Mouse (Mus musculus) midbrain, embryonic 14.5 days (tissue): ENCODE measurements at regions not wholly inside any gene's neighbourhood (a gene's known extent, or its start where the extent isn't known, plus 50 kb on each side); places are given as distances from the start of the nearest gene placed in this dataset.
A peak's percentile ranks its signal among the peaks of the same experiment; 100 is the strongest.

Source experiments
- ATAC-seq: fragments of 200-750 bp; cut with Nextera tagmentation; 2 replicates; pipeline ENCODE4 v1.8.0; 2017; ENCODE audit warnings: moderate number of reproducible peaks, moderate library complexity; ENCODE audit not compliant: low FRiP score, low TSS enrichment
- DNase-seq: peaks from one replicate; pipeline ENCODE4 v3.0.0-alpha.2; 2015
- H3K27ac ChIP-seq: fragments of 300-500 bp; sonication (generic); replicated peaks from 2 replicates; pipeline ENCODE4 v1.5.1; 2014; ENCODE audit warnings: mild to moderate bottlenecking, low read depth, low read length, moderate library complexity
- H3K27me3 ChIP-seq: fragments of 300-500 bp; sonication (generic); 2 replicates; pipeline ENCODE4 v1.6.1; 2014; ENCODE audit warnings: low read length, control low read depth, mixed read lengths; ENCODE audit not compliant: control insufficient read depth, insufficient read depth
- H3K36me3 ChIP-seq: fragments of 300-500 bp; sonication (generic); 2 replicates; pipeline ENCODE4 v1.6.1; 2014; ENCODE audit warnings: low read length, control low read depth; ENCODE audit not compliant: control insufficient read depth, insufficient read depth
- H3K4me1 ChIP-seq: fragments of 300-500 bp; sonication (generic); 2 replicates; pipeline ENCODE4 v1.6.1; 2014; ENCODE audit warnings: mild to moderate bottlenecking, antibody characterized with exemption, low read length, control low read depth; ENCODE audit not compliant: control insufficient read depth, insufficient read depth
- H3K4me2 ChIP-seq: fragments of 300-500 bp; sonication (generic); 2 replicates; pipeline ENCODE4 v1.6.1; 2014; ENCODE audit warnings: mild to moderate bottlenecking, low read length, moderate library complexity
- H3K4me3 ChIP-seq: fragments of 300-500 bp; sonication (generic); replicated peaks from 2 replicates; pipeline ENCODE4 v1.5.1; 2014; ENCODE audit warnings: low read depth, low read length
- H3K9ac ChIP-seq: fragments of 300-500 bp; sonication (generic); replicated peaks from 2 replicates; pipeline ENCODE4 v1.6.1; 2014; ENCODE audit warnings: mild to moderate bottlenecking, low read length, moderate library complexity
- H3K9me3 ChIP-seq: fragments of 300-500 bp; sonication (generic); 2 replicates; pipeline ENCODE4 v1.6.1; 2016; ENCODE audit warnings: low read length, control low read depth, mixed read lengths; ENCODE audit not compliant: control insufficient read depth
- WGBS: fragments of 180-500 bp; shearing (Covaris S2); extraction: QIAGEN DNeasy Blood & Tissue Kit; methylation state at CpG from one replicate; pipeline ENCODE4 v1.1.7; 2014; 5-methylcytosine and 5-hydroxymethylcytosine counted together

GRCm38 (mm10) chr8:88945656-88946055, 98.3 kb downstream of the Sall1 start:
- DNase-seq (no peak), ATAC-seq (no peak)
- Histone ChIP-seq H3K36me3 (no peaks in the 10 kb centered on the region), H3K4me2 (no peak overlapping the region), H3K4me3 (no peak overlapping the region), H3K4me1 (no peaks in the 10 kb centered on the region), H3K27ac (no peak overlapping the region), H3K9me3 (no peaks in the 10 kb centered on the region), H3K27me3 (no peaks in the 10 kb centered on the region), H3K9ac (no peak overlapping the region)
- 63% methylated on average over 8 of the region's 8 CpGs for WGBS

GRCm38 (mm10) chr8:88944038-88944437, 99.9 kb downstream of the Sall1 start:
- no peak for ATAC-seq
- Histone ChIP-seq H3K9ac (no peak overlapping the region), H3K27ac (no peak overlapping the region), H3K4me3 (no peak overlapping the region), H3K9me3 (no peaks in the 10 kb centered on the region), H3K4me1 (0 out of 2 replicates have a peak, but pooled peaks cover under 1% of the 10 kb centered on the region), H3K27me3 (no peaks in the 10 kb centered on the region), H3K36me3 (no peaks in the 10 kb centered on the region), H3K4me2 (no peak overlapping the region)
- no peak for DNase-seq
- 55% methylated on average over 4 of the region's 4 CpGs for WGBS

- Histone ChIP-seq H3K36me3 (no peaks in the 10 kb centered on the region), H3K27ac (no peak overlapping the region), H3K9ac (no peak overlapping the region), H3K4me2 (0 out of 2 replicates have a peak overlapping the region, but pooled peaks have one; percentile 2), H3K4me3 (no peak overlapping the region), H3K27me3 (no peaks in the 10 kb centered on the region), H3K4me1 (peaks cover 13% of the 10 kb centered on the region), H3K9me3 (no peaks in the 10 kb centered on the region)
- no peak for ATAC-seq
- DNase-seq = peak; percentile 24
- WGBS = 34% methylated on average over 16 of the region's 16 CpGs
Measured at GRCm38 (mm10) chr8:88939071-88939746, 104.8 kb downstream of the Sall1 start.

GRCm38 (mm10) chr8:88934708-88935107, 109.3 kb downstream of the Sall1 start:
- Histone ChIP-seq H3K36me3 (no peaks in the 10 kb centered on the region), H3K9me3 (no peaks in the 10 kb centered on the region), H3K4me3 (no peak overlapping the region), H3K4me2 (no peak overlapping the region), H3K9ac (no peak overlapping the region), H3K27ac (no peak overlapping the region), H3K4me1 (peaks cover 13% of the 10 kb centered on the region), H3K27me3 (no peaks in the 10 kb centered on the region)
- WGBS = 93% methylated on average over 5 of the region's 5 CpGs
- DNase-seq = no peak
- no peak for ATAC-seq

- Histone ChIP-seq H3K4me3 (no peak overlapping the region), H3K36me3 (no peaks in the 10 kb centered on the region), H3K27me3 (no peaks in the 10 kb centered on the region), H3K9ac (no peak overlapping the region), H3K4me2 (no peak overlapping the region), H3K27ac (no peak overlapping the region), H3K9me3 (no peaks in the 10 kb centered on the region), H3K4me1 (peaks cover 6% of the 10 kb centered on the region)
- ATAC-seq (no peak), DNase-seq (no peak)
- WGBS = 87% methylated on average over 5 of the region's 5 CpGs
Measured at GRCm38 (mm10) chr8:88931050-88931449, 112.9 kb downstream of the Sall1 start.

GRCm38 (mm10) chr8:88930370-88930769, 113.6 kb downstream of the Sall1 start:
- Histone ChIP-seq H3K9ac (no peak overlapping the region), H3K27me3 (no peaks in the 10 kb centered on the region), H3K9me3 (no peaks in the 10 kb centered on the region), H3K27ac (no peak overlapping the region), H3K36me3 (no peaks in the 10 kb centered on the region), H3K4me1 (0 out of 2 replicates have a peak, but pooled peaks cover 4% of the 10 kb centered on the region), H3K4me2 (no peak overlapping the region), H3K4me3 (no peak overlapping the region)
- DNase-seq (no peak), ATAC-seq (no peak)
- WGBS = 81% methylated on average over 2 of the region's 2 CpGs

- peak; percentile 30 for DNase-seq
- H3K27me3 ChIP-seq = no peaks in the 10 kb centered on the region
- no peak overlapping the region for H3K4me3 ChIP-seq
- H3K36me3 ChIP-seq = no peaks in the 10 kb centered on the region
- ATAC-seq = no peak
- WGBS = 35% methylated on average over 7 of the region's 7 CpGs
- no peaks in the 10 kb centered on the region for H3K9me3 ChIP-seq
- H3K27ac ChIP-seq = no peak overlapping the region
- no peak overlapping the region for H3K4me2 ChIP-seq
- no peak overlapping the region for H3K9ac ChIP-seq
- H3K4me1 ChIP-seq = 0 out of 2 replicates have a peak, but pooled peaks cover 4% of the 10 kb centered on the region
Measured at GRCm38 (mm10) chr8:88928675-88929377, 115.1 kb downstream of the Sall1 start.

GRCm38 (mm10) chr8:88922840-88923239, 121.1 kb downstream of the Sall1 start:
- peak; percentile 36 for DNase-seq
- Histone ChIP-seq H3K9ac (no peak overlapping the region), H3K4me3 (no peak overlapping the region), H3K4me1 (no peaks in the 10 kb centered on the region), H3K4me2 (no peak overlapping the region), H3K27me3 (no peaks in the 10 kb centered on the region), H3K27ac (no peak overlapping the region), H3K9me3 (no peaks in the 10 kb centered on the region), H3K36me3 (no peaks in the 10 kb centered on the region)
- ATAC-seq = no peak
- WGBS = 76% methylated on average over 7 of the region's 7 CpGs

GRCm38 (mm10) chr8:88921967-88922366, 122.0 kb downstream of the Sall1 start:
- Histone ChIP-seq H3K4me2 (no peak overlapping the region), H3K36me3 (no peaks in the 10 kb centered on the region), H3K9ac (no peak overlapping the region), H3K27ac (no peak overlapping the region), H3K4me1 (no peaks in the 10 kb centered on the region), H3K4me3 (no peak overlapping the region), H3K27me3 (no peaks in the 10 kb centered on the region), H3K9me3 (no peaks in the 10 kb centered on the region)
- no peak for DNase-seq
- 86% methylated on average over 4 of the region's 4 CpGs for WGBS
- ATAC-seq = no peak
